Mouse (Mus musculus) ES-Bruce4 (cell line): ENCODE results near the gene Nat10. TPM values are rescaled to one million over a fixed set of nuclear protein-coding genes. Genes with fewer than 3 reads are reported as not detected.

Experiments
- H3K27ac ChIP-seq: 2 replicates; pipeline ENCODE4 v1.5.1; 2012; ENCODE audit warnings: low read length, inconsistent platforms; ENCODE audit not compliant: insufficient read depth
- H3K27me3 ChIP-seq: 2 replicates; pipeline ENCODE4 v1.6.1; 2012; ENCODE audit warnings: mild to moderate bottlenecking, low read length, inconsistent platforms; ENCODE audit not compliant: control insufficient read depth, poor library complexity, insufficient read depth, severe bottlenecking
- H3K36me3 ChIP-seq: 2 replicates; pipeline ENCODE4 v1.6.1; 2012; ENCODE audit warnings: inconsistent platforms, mild to moderate bottlenecking, low read length, moderate library complexity; ENCODE audit not compliant: control insufficient read depth, poor library complexity, insufficient read depth, severe bottlenecking
- H3K4me1 ChIP-seq: one replicate; pipeline ENCODE4 v1.8.1; 2011; ENCODE audit warnings: low read length; ENCODE audit not compliant: control insufficient read depth, insufficient read depth
- H3K4me3 ChIP-seq: 2 replicates; pipeline ENCODE4 v1.5.1; 2011; ENCODE audit warnings: low read depth, mild to moderate bottlenecking, low read length
- H3K9ac ChIP-seq: 2 replicates; pipeline ENCODE4 v1.6.1; 2012; ENCODE audit warnings: low read depth, mild to moderate bottlenecking, inconsistent platforms; ENCODE audit not compliant: poor library complexity, severe bottlenecking
- H3K9me3 ChIP-seq: replicated peaks from 2 replicates; pipeline ENCODE4 v1.6.1; 2012; ENCODE audit warnings: mild to moderate bottlenecking, low read length, inconsistent platforms; ENCODE audit not compliant: control insufficient read depth, poor library complexity, insufficient read depth, severe bottlenecking
- CTCF ChIP-seq: IDR thresholded peaks from one replicate; pipeline ENCODE4 v1.8.1; 2011; ENCODE audit warnings: low read depth, low read length
- EP300 ChIP-seq: IDR thresholded peaks from 2 replicates; pipeline ENCODE4 v1.6.1; 2011; ENCODE audit warnings: low read depth, low read length; ENCODE audit not compliant: insufficient read depth
- POLR2A ChIP-seq: IDR thresholded peaks from one replicate; pipeline ENCODE4 v1.8.1; 2011; ENCODE audit warnings: low read length; ENCODE audit not compliant: insufficient read depth
- polyA plus RNA-seq: library from polyadenylated mRNA; stranded (reverse); fragments of >200 nt; gene quantifications from 2 replicates; pipeline ENCODE4 v1.2.4, GENCODE M21; 2011; ENCODE audit warnings: low read depth; ENCODE audit not compliant: missing spikeins, insufficient read depth, insufficient read length

Gene Nat10
- polyA plus RNA-seq, 1 experiment, result 89.5 TPM

DNA sequence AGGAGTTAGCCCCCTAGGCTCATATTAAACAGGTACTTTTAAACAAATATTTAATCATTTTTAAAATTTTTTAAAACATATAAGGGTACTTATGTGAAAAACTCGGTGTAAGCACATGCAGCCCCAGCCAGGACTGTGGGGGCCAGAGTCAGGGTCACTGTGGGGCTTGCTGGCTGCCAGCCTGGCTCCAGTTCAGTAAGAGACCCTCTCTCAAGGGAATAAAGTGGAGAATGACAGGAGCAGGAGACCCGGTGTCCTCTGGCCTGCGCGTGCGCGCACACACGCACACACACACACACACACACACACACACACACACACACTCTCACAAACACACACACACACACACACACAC lies 41.8 kb downstream of the Nat10 start:
- Histone ChIP-seq H3K4me3 (no peak overlapping the region), H3K27ac (no peak overlapping the region), H3K9me3 (no peaks in the 10 kb centered on the region), H3K4me1 (no peaks in the 10 kb centered on the region), H3K27me3 (no peaks in the 10 kb centered on the region), H3K9ac (no peak overlapping the region), H3K36me3 (peaks cover 25% of the 10 kb centered on the region)
- TF ChIP-seq POLR2A (no peak), EP300 (no peak), CTCF (no peak)

- no peaks in the 10 kb centered on the region for H3K9me3 ChIP-seq
- no peaks in the 10 kb centered on the region for H3K4me1 ChIP-seq
- H3K36me3 ChIP-seq, result peaks cover 20% of the 10 kb centered on the region
- no peak overlapping the region for H3K4me3 ChIP-seq
- TF ChIP-seq CTCF (peak; percentile 93), EP300 (no peak)
- no peak overlapping the region for H3K9ac ChIP-seq
- H3K27ac ChIP-seq, result no peak overlapping the region
- no peaks in the 10 kb centered on the region for H3K27me3 ChIP-seq
Observed at GRCm38 (mm10) chr2:103718594-103719291, 42.3 kb downstream of the Nat10 start.

GRCm38 (mm10) chr2:103714412-103714811 lies 46.7 kb downstream of the Nat10 start:
- no peaks in the 10 kb centered on the region for H3K9me3 ChIP-seq
- H3K36me3 ChIP-seq, result no peaks in the 10 kb centered on the region
- H3K27me3 ChIP-seq, result no peaks in the 10 kb centered on the region
- H3K4me3 ChIP-seq, result no peak overlapping the region
- H3K27ac ChIP-seq, result no peak overlapping the region
- H3K4me1 ChIP-seq, result no peaks in the 10 kb centered on the region
- no peak overlapping the region for H3K9ac ChIP-seq
- TF ChIP-seq CTCF, result no peak
- no peak for TF ChIP-seq POLR2A
- no peak for TF ChIP-seq EP300

DNA sequence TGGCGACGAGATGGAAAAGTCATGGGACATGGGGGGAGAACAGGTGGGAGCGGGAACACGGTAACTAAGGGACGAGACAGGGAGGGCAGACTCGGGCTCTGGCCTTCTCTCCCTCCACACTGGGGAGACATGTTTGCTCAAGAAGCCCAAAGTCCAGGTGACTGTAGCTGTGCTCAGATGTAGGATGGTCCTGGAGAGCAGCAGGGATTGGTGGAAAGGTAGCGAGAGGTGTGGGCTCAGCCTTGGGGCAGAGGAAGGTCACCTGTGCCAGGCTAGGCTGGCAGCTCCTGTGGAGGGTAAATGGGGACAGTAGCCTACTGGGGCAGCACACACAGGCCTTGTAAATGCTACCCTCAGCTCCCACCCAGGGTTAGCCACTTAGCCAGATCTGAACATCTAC lies 47.2 kb downstream of the Nat10 start:
- Histone ChIP-seq H3K9me3 (no peaks in the 10 kb centered on the region), H3K27ac (no peak overlapping the region), H3K4me3 (no peak overlapping the region), H3K27me3 (no peaks in the 10 kb centered on the region), H3K4me1 (no peaks in the 10 kb centered on the region), H3K9ac (no peak overlapping the region), H3K36me3 (no peaks in the 10 kb centered on the region)
- TF ChIP-seq POLR2A, result no peak
- TF ChIP-seq CTCF, result no peak
- TF ChIP-seq EP300, result no peak

DNA sequence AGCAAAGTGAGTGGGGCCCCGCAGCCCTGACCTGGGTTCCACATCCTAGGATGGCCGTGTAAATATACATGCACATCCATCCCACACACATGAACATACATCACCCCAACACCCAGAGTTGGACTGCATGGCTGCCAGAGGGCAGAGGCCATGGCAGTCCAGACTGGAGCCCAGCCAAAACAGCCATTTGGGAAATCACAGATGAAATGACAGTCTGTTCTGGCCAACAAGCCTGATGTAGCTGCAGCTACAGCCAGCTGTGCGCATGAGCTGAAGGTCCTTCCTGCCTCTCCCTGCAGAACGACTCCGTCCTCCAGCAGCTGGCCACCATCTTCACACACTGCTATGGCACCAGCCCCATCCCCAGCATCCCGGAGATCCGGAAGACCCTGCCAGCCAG lies 50.2 kb downstream of the Nat10 start:
- TF ChIP-seq POLR2A (no peak), CTCF (no peak), EP300 (no peak)
- no peak overlapping the region for H3K4me3 ChIP-seq
- H3K4me1 ChIP-seq, result no peaks in the 10 kb centered on the region
- H3K9ac ChIP-seq, result no peak overlapping the region
- H3K36me3 ChIP-seq, result no peaks in the 10 kb centered on the region
- H3K27ac ChIP-seq, result no peak overlapping the region
- no peaks in the 10 kb centered on the region for H3K27me3 ChIP-seq
- H3K9me3 ChIP-seq, result no peaks in the 10 kb centered on the region

DNA sequence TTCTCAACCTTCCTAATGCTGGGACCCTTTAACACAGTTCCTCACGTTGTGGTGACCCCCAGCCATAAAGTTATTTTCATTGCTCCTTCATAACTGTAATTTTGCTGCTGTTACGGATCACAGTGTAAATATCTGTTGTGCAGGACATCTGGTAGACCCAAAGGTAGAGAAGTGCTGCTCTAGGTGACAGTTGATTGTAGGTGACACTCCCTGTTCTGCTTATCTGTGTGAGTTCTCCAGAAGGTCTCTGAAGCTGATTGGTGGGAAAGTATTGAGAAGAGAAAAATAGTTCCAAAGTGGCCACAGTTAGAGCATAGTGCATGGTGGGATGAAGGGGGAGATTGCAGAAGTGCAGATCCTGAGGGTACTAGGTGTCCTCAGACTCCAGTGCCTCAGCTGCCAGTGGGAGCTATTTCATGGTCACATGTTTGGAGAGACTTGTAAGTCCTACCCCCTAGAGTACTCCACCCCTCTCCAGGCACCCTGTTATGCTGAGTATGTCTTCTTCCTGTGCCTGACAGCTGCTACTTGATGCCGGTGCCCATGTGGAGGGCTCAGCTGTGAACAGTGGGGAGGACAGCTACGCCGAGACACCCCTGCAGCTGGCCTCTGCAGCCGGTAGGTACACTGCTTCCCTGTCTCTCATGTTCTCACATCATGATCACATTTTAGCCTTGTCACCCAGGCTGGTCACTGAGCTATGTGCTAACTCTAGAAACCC lies 53.9 kb downstream of the Nat10 start:
- H3K9ac ChIP-seq, result no peak overlapping the region
- no peaks in the 10 kb centered on the region for H3K9me3 ChIP-seq
- no peaks in the 10 kb centered on the region for H3K27me3 ChIP-seq
- TF ChIP-seq CTCF, result no peak
- H3K36me3 ChIP-seq, result no peaks in the 10 kb centered on the region
- H3K4me1 ChIP-seq, result no peaks in the 10 kb centered on the region
- no peak overlapping the region for H3K27ac ChIP-seq
- no peak overlapping the region for H3K4me3 ChIP-seq
